Mouse (Mus musculus): ENCODE results near the gene Helb.
"Not testable (repeated sequence)": the region's sequence is repeated elsewhere in the genome, so short reads cannot be mapped to it uniquely, and the experiment has no call there.

Gene Helb

DNA sequence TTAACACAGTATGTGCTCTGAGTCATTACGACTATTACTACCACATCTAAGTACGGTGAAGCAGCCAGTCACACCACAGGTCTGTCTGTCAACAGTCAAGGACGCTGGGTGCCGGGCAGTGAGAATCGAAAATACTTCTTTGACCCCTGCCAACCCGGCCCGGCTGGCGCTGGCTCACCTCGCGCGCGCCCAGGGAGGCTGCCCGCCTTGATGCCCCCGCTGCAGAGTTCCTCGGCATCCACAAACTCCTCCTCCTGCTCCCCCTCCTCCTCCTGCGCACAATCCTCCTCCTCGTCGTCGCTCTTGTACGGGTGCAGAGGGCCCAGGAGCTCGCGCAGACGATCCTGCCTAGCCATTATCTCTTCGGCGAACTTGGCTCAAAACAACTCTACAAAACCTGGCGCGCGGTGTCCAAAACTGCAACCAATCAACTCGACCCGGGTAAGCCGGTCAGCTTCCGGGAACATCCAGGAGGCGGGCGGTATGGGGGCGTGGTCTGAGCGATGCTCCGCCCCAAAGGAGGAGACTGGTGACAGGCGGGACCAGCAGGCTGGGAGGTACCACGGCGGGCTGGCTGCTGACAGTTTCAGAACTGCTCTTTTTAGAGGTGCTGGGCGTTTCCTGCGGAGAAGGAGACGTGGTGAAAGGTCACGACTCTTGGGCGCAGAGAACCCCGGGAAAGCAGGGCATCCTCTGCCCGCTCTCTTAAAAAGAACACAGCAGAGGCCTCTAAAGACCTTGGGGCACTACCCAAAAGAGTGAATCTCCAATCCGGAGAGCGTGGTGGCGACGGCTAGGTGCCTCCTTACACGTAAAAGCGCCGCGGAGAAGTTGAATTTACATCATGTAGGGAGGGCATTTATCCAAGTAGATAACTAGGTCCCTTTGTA is at the start of gene Helb:
Helb (minus strand) TSS at position 481 of the 890 bp plus-strand sequence.
- peak; percentile 93 to 95 for DNase-seq (ENCODE audit: low spot score in 2 of 2)

DNA sequence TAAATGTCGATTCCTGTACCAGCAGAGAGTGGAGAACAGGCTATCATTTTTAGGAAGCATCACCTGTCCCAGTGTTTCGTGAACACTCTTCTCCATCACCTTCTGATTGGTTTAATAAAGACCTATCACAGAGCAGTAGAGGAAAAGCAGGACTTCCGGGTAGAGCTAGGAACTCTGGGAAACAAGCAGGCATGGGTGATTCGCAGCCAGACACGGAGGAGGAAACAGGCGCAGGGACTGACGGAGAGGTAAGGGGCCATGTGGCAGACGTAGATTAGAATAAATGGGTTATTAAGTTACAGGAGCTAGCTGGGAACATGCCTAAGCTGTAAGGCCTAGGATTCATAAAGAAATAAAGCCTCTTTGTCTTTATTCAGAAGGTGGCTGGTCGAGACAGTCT is 47.7 kb upstream of the Helb start:
- DNase-seq (ENCODE audit: low spot score in 2 of 2), result no peak

DNA sequence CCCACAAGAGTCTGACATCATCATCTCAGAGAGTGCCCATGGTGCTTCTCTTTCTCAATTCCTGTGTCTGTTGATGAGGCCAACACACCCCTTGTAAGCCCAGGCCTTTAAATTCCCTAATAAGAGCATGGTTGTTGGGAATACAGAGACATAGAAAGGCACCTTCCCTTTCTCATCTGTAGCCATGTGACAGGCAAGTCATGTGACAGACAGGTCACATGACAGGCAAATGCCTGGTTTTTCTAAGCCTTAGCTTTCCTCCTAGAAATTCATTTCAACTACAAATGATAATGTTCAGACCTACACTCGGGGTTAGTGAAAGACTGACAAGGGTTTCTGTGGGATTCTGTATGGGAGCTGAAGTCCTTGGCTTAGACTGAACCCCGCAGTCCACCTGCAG is 41.1 kb upstream of the Helb start:
- DNase-seq (ENCODE audit: low spot score in 2 of 2), result no peak

DNA sequence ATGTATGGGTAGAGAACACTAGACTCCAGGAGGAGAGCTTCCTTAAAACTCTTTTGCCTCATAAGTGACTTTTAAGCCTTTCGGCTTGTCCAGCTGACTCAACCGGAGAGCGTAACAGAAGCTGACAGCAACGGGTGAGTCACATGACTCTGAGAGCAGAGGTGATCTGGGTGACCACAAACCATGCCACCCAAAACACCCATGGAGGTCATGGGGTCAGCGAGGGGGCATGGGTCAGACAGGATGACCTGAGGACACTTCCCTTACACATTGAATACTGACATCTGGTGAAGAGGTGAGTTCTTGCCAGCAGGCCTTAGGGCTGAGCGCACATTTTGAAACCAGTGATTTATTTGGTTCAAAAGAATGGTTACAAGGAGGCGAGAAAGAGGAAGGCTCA is 38.9 kb upstream of the Helb start:
- DNase-seq (ENCODE audit: low spot score in 2 of 2), result no peak

DNA sequence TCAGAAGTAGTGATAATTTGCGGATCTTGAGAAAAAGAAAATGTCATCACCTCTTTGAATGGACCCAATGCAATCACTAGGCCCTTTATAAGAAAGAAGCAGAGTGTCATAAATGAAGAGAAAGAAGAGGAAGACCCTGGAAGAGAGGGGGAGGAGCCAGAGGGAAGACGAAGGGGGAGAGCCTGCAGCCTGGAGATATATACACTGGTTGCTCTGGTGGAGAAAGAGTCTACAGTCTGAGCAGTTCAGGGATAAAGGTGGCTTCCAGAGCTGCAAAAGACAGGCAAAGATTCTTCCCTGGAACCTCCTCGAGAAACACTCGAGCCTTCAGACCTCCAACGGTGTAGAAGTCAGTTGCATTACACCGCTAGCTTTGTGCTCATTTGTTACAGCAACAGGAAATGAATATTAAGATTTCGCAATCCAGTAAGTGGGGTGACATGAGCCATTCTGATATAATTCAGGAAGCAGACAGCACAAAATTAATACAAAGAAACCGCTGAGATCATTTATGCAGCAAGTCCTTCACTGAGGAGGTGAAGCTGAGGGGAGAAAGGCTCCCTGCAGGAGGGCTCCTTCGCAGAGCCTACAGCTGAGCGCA is 28.2 kb upstream of the Helb start:
- no peak for DNase-seq (ENCODE audit: low spot score in 2 of 2)

DNA sequence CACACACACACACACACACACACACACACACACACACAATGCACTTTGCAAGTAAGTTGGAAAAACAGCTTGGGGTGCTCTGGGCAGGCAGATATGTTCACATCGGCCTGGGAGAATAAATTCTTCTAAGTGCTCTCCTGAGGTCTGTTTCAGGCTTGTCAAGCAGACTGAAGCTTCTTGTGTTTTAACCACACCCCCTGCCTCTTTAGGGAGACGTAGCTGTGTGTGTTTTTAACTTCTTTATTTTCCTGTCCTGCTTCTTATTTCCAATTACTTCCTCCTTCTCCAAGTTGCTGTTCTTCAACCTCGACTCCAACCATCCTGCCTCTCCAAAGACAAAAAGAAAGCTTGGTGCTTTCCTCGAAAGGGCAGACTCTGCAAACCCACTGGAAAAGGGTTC is 27.4 kb upstream of the Helb start:
- DNase-seq (ENCODE audit: low spot score in 2 of 2), result no peak

DNA sequence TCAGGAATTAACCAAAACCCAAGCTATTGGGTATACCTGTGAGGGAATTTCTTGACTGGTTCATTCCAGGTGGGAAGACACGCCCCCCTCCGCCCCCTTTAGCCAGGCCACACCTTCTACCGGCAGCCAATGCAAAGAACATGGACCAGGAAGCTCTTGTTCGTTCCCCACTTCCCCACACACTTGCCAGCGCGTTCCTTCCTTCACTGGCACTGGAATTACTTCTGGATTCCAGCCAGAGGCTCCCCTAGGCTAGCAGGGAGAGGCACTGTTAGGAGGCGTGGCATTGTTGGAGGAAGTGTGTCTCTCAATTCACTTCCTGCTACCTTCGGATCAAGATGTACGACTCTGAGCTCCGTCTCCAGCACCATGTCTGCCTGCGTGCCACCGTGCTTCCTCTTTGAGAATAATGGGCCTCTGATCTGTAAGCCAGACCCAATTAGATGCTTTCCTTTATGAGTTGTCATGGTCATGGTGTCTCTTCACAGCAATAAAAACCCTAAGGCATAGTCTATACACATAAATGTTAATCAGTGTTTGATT is 23.3 kb upstream of the Helb start:
- DNase-seq (ENCODE audit: low spot score in 2 of 2), result no peak

DNA sequence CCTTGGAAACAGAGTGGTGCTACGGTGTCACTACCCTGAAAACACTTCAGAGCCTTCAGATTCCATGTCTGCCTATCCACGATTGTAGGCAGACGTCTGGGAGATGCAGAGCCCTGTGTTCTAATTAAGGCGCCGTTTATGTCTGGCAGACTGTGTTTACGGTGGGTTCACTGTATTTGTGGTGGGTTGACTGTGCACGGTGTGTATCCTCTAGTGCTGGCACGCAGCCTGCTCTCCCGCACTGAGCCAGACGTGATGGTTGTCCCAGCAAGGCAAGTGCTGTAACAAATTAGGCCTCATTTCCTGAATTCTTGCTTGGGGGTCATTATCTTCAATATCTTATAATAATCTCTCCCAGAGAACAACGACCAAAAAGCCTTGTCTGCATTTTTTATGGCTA is 20.9 kb upstream of the Helb start:
- DNase-seq (ENCODE audit: low spot score in 2 of 2), result peak in 1 of 2 experiments; percentile 1

DNA sequence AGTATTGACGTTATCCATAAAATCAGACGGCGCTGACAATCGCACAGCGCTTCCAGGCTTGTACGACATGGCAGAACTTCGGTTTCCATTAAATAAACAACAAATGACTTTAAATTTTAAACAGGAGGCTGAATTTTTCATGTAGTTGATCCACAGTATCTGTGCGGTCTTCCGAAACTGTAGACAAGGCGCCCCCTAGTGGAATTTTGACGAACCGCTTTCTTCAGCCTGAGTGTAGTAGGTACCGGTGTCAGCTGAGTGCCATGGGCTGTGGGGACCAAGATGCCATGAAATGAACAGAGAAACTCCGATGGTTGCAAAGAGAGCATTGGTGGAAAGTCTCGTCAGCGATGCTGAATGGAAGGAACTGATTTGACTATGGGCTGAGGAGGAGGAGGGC is 17.8 kb upstream of the Helb start:
- DNase-seq (ENCODE audit: low spot score in 2 of 2), result peak; percentile 55 to 73

DNA sequence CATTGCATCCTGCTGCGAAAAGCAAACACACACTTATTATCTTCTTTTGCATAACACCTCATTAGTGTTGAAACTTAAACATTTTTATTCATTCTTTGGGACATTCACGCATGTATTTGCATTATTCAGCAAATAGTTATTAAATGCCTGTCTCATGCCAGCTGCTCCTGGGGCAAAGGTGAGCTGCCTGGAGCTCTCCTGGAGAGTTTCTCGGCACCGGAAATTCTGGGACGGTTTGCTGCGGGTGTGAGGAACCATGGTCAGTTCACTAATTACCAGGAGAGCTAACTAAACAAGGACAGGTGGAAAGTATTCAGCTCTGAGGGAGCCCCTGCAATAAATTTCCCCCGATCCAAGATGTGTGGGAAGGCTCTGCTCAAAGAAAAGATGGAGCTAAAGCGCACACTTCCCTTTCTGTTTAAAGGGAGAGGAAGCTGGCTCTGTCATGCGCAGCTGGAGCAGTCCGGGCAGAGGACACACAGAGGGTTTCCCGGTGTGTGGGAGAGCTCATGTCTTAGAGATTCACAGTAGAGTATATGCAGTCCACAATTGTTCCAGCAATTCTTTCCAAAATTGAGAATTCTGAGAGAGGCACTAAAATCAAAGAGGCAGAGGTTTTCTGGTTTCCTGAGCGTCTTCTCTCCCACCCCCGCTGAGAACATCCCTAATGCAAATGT is 16.0 kb upstream of the Helb start:
- peak in 1 of 2 experiments; percentile 3 for DNase-seq (ENCODE audit: low spot score in 2 of 2)

DNA sequence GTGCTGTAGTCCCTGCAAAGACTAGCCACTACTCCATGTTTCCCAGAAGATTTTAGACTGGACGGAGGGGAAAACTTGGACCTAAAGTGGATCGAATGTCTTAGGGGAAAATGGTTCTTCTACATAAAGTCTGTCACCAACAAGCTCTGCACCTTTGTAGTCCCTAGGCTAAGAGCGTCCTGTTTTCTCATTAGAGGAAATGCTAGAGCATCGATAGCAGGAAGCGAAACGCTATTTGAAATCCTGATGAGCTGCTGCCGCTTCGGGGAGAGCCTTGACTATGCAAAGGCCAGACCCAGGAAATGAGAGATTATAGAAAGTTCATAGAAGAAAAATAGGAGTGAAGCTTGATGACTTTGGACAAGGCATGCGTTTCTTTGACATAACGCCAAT is 12.7 kb upstream of the Helb start:
- no peak for DNase-seq (ENCODE audit: low spot score in 2 of 2)

DNA sequence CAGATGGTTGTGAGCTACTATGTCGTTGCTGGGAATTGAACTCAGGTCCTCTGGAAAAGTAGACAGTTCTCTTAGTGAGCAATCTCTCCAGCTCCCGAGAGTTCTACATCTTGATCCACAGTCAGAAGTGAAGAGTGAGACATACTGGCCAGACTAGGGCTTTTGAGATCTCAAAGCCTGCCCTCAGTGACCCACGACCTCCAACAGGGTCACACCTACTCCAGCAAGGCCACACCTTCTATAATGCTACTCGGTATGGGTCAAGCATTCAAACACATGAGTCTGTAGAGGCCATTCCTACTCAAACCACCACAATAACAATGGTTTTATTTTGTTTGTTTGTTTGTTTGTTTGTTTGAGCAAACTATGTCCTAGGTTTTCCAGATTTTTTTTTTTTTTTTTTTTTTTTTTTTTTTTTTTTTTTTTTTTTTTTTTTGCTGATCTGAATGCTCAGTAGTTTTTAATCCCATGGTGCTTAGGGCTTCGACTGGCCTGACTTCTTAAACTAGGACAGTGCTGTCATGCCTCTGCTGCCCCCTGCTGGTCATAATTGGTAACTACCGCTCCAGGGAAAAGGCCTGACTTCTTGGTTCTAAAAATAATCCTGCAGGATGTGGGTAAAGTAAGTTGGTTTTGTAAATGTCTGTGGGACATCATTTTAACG is 12.1 kb upstream of the Helb start:
- DNase-seq (ENCODE audit: low spot score in 2 of 2), result peak; percentile 85 to 88

DNA sequence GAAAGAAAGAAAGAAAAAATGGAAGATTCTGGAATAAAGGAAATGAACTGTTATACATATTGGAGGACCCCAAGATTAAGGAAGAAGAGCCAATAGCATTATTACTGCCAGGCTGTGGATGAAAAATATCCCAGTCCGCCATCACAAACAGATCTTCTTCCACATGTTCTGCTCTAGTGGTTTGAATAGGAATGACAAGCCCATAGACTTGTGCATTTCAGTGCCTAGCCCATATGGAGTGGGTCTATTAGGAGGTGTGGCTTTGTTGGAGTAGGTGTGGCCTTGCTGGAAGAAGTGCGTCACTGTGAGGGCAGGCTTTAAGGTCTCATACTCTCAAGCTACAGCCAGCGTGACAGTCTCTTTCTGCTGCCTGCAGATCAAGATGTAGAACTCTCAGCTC is 10.9 kb upstream of the Helb start:
- no peak for DNase-seq (ENCODE audit: low spot score in 2 of 2)

DNA sequence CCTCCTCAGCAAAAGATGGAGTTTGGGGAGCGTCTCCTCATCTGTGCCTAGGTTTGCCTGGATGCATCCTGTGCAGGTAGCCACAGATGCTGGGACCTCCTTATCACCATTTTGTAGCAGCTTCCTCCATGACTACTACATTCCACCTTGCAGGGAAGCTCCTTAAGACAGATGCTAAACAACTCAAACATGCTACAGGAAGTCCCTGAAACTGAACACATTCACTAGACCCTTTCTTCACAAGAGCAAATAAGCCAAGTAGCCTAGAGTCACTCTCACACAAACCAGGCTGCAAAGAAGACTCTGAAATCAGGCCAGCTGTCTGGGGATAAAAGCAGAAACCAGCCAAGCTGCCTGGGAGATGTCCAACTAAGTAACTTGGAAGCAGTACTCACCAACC is 2.5 kb upstream of the Helb start:
- no peak for DNase-seq (ENCODE audit: low spot score in 2 of 2)

DNA sequence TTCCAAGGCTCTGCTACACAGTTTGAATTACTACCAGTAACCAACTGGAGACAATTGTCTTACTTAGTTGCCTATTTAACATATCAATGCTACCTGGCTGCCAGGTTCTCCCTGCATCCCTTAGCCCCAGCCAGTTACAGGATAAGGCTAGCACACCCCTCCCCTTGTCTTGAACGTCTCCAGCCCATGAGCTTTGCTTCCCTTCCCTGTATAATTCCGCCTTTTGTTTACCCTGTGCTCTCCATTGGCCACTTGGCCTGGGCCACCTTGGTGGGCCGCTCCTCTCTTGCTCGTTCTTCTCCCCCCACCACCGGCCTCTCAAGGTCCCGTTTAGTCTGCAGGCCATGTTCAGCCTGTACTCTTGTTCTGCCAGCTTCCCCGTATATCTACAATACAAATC is 1.7 kb upstream of the Helb start:
- no peak for DNase-seq (ENCODE audit: low spot score in 2 of 2)

DNA sequence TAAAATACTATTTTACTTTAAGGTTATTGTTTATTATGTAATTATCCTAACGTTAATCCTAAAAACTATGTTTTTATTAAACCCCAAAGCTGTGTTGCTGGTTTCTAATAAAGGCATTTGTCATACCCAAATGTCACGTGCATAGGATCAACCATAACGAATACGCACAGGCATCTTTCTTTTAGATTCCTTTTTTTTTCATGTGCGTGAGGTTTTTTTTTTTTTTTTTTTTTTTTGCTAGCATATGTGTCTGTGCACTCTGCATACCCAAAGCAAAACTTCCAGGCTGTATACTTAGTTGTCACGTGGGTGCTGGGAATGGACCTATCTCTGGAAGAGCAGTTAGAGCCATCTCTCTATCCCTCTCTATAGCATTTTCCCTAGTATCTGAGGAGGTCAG is 1.2 kb upstream of the Helb start:
- DNase-seq (ENCODE audit: low spot score in 2 of 2), result no peak

DNA sequence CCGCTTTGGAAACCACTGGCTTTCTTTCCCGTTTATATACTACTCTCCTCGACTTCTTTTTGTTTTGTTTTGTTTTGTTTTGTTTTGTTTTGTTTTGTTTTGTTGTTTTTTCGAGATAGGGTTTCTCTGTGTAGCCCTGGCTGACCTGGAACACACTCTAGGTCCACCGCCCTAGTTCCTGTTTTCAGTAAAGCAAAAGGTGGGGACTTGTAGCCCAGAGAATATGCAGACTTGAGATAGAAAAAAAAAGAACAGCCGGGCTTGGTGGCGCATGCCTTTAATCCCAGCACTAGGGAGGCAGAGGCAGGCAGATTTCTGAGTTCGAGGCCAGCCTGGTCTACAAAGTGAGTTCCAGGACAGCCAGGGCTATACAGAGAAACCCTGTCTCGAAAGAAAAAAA is 695 bp upstream of the Helb start:
- DNase-seq (ENCODE audit: low spot score in 2 of 2), result not testable (repeated sequence)

DNA sequence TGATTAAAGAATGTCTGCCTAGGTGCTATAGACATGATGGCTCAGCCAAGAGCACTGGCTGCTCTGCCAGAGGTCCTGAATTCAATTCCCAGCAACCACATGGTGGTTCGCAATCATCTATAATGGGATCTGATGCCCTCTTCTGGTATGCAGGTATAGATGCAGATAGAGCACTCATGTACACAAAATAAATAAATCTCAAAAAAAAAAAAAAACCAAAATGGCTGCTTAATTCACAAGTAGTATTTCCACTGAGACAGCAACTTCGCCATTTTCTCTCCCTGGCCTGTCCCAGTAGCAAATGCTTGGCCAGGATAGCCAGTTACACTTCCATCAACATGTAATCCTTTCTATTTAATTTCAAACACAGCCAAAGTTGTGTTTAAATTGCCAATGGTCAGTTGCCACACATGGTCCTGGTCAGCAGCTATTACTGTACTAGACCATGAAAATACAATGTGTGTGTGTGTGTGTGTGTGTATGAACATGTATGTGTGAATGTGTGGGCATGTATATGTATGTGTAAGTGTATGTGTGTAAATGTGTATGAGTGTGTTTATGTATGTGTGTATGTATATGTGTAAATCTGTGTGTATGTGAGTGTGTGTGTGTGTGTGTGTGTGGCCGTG is 982 bp downstream of the Helb start:
- no peak for DNase-seq (ENCODE audit: low spot score in 2 of 2)

DNA sequence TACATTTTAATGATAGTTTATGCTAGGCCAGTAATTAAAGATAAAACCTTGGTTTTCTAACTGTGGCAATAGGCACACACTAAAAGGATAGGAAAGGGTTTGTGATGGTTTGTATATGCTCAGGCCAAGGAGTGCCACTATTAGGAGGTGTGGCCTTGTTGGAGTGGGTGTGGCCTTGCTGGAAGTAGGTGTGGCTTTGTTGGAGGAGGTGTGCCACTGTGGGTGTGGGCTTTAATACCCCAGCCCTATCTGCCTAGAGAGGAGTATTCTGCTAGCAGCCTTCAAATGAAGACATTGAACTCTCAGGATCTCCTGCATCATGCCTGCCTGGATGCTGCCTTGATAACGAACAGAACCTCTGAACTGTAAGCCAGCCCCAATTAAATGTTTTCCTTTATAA is 12.0 kb downstream of the Helb start:
- no peak for DNase-seq (ENCODE audit: low spot score in 2 of 2)

DNA sequence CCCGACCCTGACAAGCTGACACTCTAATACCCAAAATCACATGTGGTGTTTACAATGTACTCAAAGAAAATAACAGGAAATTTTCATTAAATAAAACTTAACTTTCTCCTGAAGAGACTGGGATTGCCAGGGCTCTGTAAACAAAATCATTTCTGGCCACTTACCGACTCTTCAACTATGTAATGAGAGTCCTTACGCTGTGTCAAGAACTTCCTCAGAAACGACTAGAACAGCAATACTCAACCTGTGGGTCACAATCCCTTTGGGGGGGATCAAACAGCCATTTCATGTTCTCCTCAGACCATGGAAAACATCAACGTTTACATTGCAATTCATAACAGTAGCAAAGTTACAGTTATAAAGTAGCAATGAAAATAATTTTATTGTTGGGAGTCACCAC is 15.2 kb downstream of the Helb start:
- DNase-seq (ENCODE audit: low spot score in 2 of 2), result no peak

DNA sequence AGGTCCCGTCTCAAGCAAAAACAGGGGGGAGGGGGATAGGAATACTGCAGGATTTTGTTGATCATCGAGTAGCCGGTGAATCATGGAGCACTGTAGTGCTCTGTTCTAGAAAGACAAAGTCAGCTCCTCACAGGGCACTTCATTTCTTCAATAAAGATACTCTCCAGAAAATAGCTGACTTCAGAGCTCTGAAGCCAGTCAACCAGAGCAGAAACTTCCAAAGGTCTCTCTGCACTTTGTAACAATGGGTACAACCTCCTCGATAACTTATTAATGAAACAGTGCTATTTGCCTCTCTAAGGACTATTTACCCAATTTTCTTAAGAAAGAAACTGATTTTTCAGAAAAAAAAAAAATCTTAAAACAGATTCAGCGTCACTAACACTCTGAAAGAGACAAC is 17.1 kb downstream of the Helb start:
- DNase-seq (ENCODE audit: low spot score in 2 of 2), result no peak

DNA sequence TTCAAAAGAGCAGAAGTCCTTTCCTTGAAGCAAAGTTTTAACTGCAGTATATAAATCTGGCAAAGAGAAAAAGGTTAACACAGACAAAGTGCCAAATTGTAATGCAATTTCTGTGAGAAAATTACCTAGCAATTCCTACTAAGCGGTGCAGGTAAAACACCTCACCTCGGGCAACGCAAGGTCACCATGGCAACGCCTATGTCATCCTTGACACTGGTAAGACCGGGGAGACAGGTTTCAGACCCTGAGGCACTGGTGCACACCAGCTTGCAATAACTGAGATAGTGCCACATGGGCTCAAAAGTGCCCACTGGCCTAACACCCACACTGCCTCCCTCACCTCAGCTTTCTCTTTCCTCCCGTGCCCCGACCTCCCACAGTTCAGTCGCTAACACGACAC is 17.7 kb downstream of the Helb start:
- no peak for DNase-seq (ENCODE audit: low spot score in 2 of 2)

Measured in frontal cortex, postnatal 36 days (tissue).